13 mouse cellular contexts compared by ENCODE assay signal in genomic region chr4:62741601-62742000, GRCm38 (mm10).
A peak's percentile ranks its signal among the peaks of the same experiment; 100 is the strongest.
DNase-seq lines count a peak whose midpoint lies in the region; ATAC-seq and TF ChIP-seq lines count a peak whose summit lies in the region.
"Had no signal": no experiment of that assay in that cellular context is flagged by ENCODE, and none has a peak within 500 bp of the region (broad histone marks: within the 10 kb centered on the region; RNA-seq: fewer than 3 reads in every experiment).

No protein-coding gene starts in this region.

- no peak overlapping the region for H3K4me2 ChIP-seq in forebrain, embryonic 12.5 days
- no peak overlapping the region for H3K4me2 ChIP-seq in forebrain, embryonic 15.5 days (replicated peaks)
- H3K4me2 ChIP-seq in kidney, embryonic 16.5 days (replicated peaks; ENCODE audit: low read depth, low read length) = no peak overlapping the region
- H3K4me2 ChIP-seq in intestine, embryonic 15.5 days (replicated peaks) = no peak overlapping the region

- 9% methylated on average over 3 of the region's 3 CpGs for WGBS in forebrain, embryonic 12.5 days
- 14% methylated on average over 3 of the region's 3 CpGs for WGBS in forebrain, embryonic 15.5 days
- WGBS in kidney, embryonic 16.5 days = 20% methylated on average over 3 of the region's 3 CpGs
- 43% methylated on average over 3 of the region's 3 CpGs for WGBS in kidney, adult 2 months
- 47% methylated on average over 3 of the region's 3 CpGs for WGBS in intestine, embryonic 15.5 days

- peak overlapping the region; percentile 46; the same call in 1 of the 2 replicates for H3K27ac ChIP-seq in forebrain, embryonic 12.5 days
- H3K27ac ChIP-seq in forebrain, embryonic 15.5 days (replicated peaks) = no peak overlapping the region
- peak overlapping the region; percentile 35; the same call in 1 of the 2 replicates for H3K27ac ChIP-seq in kidney, embryonic 16.5 days (ENCODE audit: low read length)
- no peak overlapping the region for H3K27ac ChIP-seq in kidney, adult 2 months (ENCODE audit: insufficient read depth, low read depth, low read length)
- H3K27ac ChIP-seq in brown adipose tissue, adult 24 weeks (replicated peaks; ENCODE audit: low read depth, low read length) = peak overlapping the region; percentile 67
- H3K27ac ChIP-seq in intestine, embryonic 15.5 days = peak overlapping the region; percentile 28; the same call in 1 of the 2 replicates

- no peak for DNase-seq in kidney, adult 2 months
- DNase-seq in cerebellum, adult 9-10 months = no peak
- no peak for DNase-seq in thymus, postnatal 0 days (ENCODE audit: low spot score)
- DNase-seq: gastrocnemius, postnatal 10 days; kidney, adult 8-10 months; layer of hippocampus, postnatal 36 days; liver, postnatal 0 days had no signal

- no peaks in the 10 kb centered on the region for H3K9me3 ChIP-seq in forebrain, embryonic 12.5 days
- no peaks in the 10 kb centered on the region for H3K9me3 ChIP-seq in forebrain, embryonic 15.5 days
- no peaks in the 10 kb centered on the region for H3K9me3 ChIP-seq in kidney, embryonic 16.5 days (ENCODE audit: low read length)
- no peaks in the 10 kb centered on the region for H3K9me3 ChIP-seq in intestine, embryonic 15.5 days

- H3K27me3 ChIP-seq in forebrain, embryonic 12.5 days = no peaks in the 10 kb centered on the region
- H3K27me3 ChIP-seq in forebrain, embryonic 15.5 days = no peaks in the 10 kb centered on the region
- no peaks in the 10 kb centered on the region for H3K27me3 ChIP-seq in kidney, embryonic 16.5 days (ENCODE audit: insufficient read depth, low read length)
- no peaks in the 10 kb centered on the region for H3K27me3 ChIP-seq in kidney, adult 2 months (replicated peaks; ENCODE audit: control insufficient read depth, insufficient read depth, low read length)
- no peaks in the 10 kb centered on the region for H3K27me3 ChIP-seq in intestine, embryonic 15.5 days (replicated peaks)

- H3K36me3 ChIP-seq in forebrain, embryonic 12.5 days (replicated peaks) = no peaks in the 10 kb centered on the region
- no peaks in the 10 kb centered on the region for H3K36me3 ChIP-seq in forebrain, embryonic 15.5 days
- no peaks in the 10 kb centered on the region for H3K36me3 ChIP-seq in kidney, embryonic 16.5 days (ENCODE audit: insufficient read depth, low read length)
- no peaks in the 10 kb centered on the region for H3K36me3 ChIP-seq in kidney, adult 2 months (ENCODE audit: control insufficient read depth, insufficient read depth, low read length)
- H3K36me3 ChIP-seq in intestine, embryonic 15.5 days = no peaks in the 10 kb centered on the region

- H3K9ac ChIP-seq in forebrain, embryonic 12.5 days = no peak overlapping the region
- no peak overlapping the region for H3K9ac ChIP-seq in forebrain, embryonic 15.5 days (replicated peaks)
- no peak overlapping the region; the same call in 1 of the 2 replicates for H3K9ac ChIP-seq in kidney, embryonic 16.5 days (replicated peaks; ENCODE audit: low read length)
- H3K9ac ChIP-seq in intestine, embryonic 15.5 days = no peak overlapping the region
- H3K9ac ChIP-seq: liver, postnatal 0 days had no signal

- ATAC-seq in forebrain, embryonic 12.5 days (ENCODE audit: low FRiP score) = peak; percentile 39; the same call in 1 of the 2 replicates
- no peak for ATAC-seq in forebrain, embryonic 15.5 days (replicated peaks)
- ATAC-seq in kidney, embryonic 16.5 days (ENCODE audit: low FRiP score, low TSS enrichment) = no peak
- ATAC-seq in intestine, embryonic 15.5 days = no peak
- ATAC-seq: liver, postnatal 0 days had no signal

- no peak for TF ChIP-seq CTCF in kidney, adult 2 months (conservative IDR thresholded peaks at IDR 0.05; ENCODE audit: insufficient read depth, insufficient read length, low read depth, low read length)

- H3K4me1 ChIP-seq in forebrain, embryonic 12.5 days = peaks cover 26% of the 10 kb centered on the region
- no peaks in the 10 kb centered on the region for H3K4me1 ChIP-seq in forebrain, embryonic 15.5 days
- H3K4me1 ChIP-seq in kidney, embryonic 16.5 days (ENCODE audit: insufficient read depth, low read length) = peaks cover 63% of the 10 kb centered on the region
- H3K4me1 ChIP-seq in kidney, adult 2 months (ENCODE audit: control insufficient read depth, insufficient read depth, low read length) = peaks cover 5% of the 10 kb centered on the region; the same call in 1 of the 2 replicates
- H3K4me1 ChIP-seq in brown adipose tissue, adult 24 weeks (ENCODE audit: control insufficient read depth, insufficient read depth, insufficient read length, low read length) = peaks cover 48% of the 10 kb centered on the region
- H3K4me1 ChIP-seq in intestine, embryonic 15.5 days (replicated peaks) = peaks cover 46% of the 10 kb centered on the region

- TF ChIP-seq POLR2A in kidney, adult 2 months (IDR thresholded peaks at IDR 0.05; ENCODE audit: low read depth, low read length) = no peak

- no peak overlapping the region for H3K4me3 ChIP-seq in forebrain, embryonic 12.5 days (replicated peaks)
- H3K4me3 ChIP-seq in forebrain, embryonic 15.5 days = no peak overlapping the region
- no peak overlapping the region for H3K4me3 ChIP-seq in kidney, embryonic 16.5 days (ENCODE audit: low read length)
- H3K4me3 ChIP-seq in kidney, adult 2 months (ENCODE audit: insufficient read depth, low read depth, low read length) = no peak overlapping the region
- no peak overlapping the region for H3K4me3 ChIP-seq in brown adipose tissue, adult 24 weeks (ENCODE audit: insufficient read depth, low read depth, low read length)
- no peak overlapping the region for H3K4me3 ChIP-seq in intestine, embryonic 15.5 days (replicated peaks)
- H3K4me3 ChIP-seq: erythroblast, embryonic 14.5 days had no signal

Comparison
In these comparisons a context has a peak if more than half of its experiments do, and no peak if none do; other contexts are left out.
1. H3K27ac ChIP-seq: peak in forebrain, embryonic 12.5 days (single experiment), kidney, embryonic 16.5 days (single experiment), brown adipose tissue, adult 24 weeks (single experiment) and intestine, embryonic 15.5 days (single experiment); none in forebrain, embryonic 15.5 days (single experiment) and kidney, adult 2 months (single experiment).